Mouse (Mus musculus): Measurements from ENCODE around the gene Tnfrsf13b. TPM values are rescaled to one million over a fixed set of nuclear protein-coding genes. Genes with fewer than 3 reads are reported as not detected.
"Not testable (repeated sequence)": the region's sequence is repeated elsewhere in the genome, so short reads cannot be mapped to it uniquely, and the experiment has no call there.

Gene Tnfrsf13b
- total RNA-seq, 4 experiments from 2014 or later, result 0.17 to 2.2 (median 0.84) TPM

DNA sequence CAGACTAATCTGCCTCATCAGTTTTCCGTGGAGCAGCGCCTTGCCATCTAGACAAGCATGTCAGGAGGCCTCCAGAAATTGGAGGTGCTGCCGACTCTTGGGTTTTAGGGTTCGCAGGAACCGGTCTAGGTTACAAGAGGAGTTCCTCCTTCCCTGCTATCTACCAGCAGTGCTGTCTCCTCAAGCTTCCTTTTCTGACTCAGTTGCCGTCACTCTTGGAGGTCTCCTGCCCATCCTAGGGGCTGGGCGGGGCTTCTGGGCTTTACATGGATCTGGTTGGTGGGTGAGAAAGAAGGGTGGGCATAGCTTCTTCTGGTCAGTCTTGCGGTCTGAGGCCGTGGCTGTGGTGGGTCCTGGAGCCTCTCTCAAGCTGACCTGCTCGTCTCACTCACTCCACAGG lies 2.8 kb downstream of the Tnfrsf13b start:
- DNase-seq, result no peak

DNA sequence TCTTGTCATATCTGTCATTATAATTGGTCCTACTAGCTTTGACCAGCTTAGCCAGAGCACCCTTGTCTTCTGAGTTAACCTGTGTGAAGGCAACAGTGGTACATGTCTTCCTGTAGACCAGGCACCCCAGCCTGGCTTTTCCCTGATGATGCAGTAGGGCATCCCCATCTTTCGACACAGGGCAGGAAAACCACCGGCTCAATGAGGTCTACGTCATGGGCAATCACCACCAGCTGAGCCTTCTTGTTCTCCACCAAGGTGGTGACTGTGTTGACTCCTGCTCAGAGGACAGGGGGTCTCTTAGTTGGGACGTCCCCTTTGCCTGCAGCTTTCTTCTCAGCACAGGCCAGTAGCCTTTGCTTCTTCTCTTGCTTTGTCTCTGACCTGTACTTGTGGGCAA lies 4.1 kb downstream of the Tnfrsf13b start:
- DNase-seq, result not testable (repeated sequence)

DNA sequence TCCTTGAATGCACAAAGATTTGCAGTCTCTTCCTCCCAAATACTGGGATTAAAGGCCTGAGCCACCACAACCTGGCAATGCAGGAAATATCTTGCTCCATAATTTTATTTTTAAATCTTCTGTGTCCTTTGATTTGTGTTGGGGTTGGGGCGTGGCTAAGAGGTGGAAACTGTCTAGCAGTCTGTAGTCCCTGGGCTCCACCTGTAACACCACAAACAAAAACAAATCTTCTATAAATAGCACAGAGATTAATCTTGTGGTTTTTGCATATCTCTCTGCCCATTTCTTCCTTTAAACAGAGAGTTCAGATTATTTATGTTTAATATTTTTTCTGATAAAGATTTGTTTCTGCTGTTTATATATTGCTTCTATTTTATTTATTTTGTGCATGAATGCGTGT lies 6.4 kb downstream of the Tnfrsf13b start:
- DNase-seq, result no peak

DNA sequence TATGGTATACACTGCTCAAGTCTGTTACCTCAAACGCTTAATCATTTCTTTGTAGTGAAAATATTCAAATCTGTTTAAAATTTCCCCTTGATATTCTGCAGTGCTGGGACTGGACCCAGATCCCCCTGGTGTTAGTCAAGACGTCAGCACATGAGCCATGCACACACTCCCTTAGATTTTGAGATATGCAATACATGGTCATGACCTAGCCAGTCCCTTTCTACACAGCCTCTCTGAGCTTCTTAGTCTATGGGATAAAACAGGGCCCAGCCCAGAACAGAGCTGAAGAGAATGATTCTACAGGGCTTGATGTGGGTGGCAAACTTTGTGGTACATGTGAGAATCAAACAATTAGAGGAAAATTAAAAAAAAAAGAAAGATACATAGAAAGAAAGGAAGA lies 15.1 kb downstream of the Tnfrsf13b start:
- no peak for DNase-seq

DNA sequence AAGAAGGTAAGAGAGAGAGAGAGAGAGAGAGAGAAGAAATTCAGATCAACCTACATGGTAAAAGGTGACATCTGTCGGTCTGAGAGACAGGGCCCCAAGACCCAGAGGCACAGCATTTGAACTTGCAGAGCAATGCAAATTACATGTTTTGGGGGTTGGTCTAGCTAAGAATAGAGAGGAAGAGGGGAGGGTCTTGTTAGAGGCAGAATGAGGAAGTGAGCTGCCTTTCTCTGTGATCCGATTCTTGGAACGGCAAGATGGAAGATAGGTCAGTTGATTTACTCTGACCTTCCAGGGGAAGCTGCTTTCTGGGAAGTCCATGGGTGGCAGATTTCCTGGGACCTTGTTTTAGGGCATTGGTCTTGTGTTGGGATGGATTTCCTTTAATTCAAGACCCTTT lies 15.7 kb downstream of the Tnfrsf13b start:
- no peak for DNase-seq

DNA sequence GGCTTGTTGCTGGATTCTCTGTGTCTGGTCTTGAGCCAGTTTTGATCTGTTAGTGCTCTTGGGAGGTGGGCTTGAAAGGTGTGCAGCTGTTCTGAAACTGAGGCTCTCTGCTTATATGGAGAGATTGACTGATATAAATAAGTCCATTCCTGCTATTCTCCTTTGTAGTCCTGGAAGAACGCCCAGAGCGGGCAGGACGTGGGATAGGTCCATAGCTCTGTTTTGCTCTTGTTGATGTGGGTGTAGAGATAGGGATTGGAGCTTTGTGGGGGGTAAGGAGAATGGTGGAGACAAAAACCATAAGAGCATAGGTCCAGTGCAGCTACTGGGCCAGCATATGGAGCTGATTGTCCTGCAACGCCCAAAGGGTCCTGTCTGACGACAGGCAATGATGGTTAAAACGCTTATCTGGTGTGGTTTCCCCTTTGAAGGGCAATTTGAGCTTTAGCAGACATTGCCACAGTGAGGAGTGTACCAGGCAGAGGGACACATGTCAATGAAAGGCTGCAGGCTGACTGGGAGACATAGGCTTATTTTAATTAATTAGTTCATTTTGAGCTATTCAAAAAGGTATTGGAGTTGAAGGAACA lies 16.5 kb downstream of the Tnfrsf13b start:
- no peak for DNase-seq

DNA sequence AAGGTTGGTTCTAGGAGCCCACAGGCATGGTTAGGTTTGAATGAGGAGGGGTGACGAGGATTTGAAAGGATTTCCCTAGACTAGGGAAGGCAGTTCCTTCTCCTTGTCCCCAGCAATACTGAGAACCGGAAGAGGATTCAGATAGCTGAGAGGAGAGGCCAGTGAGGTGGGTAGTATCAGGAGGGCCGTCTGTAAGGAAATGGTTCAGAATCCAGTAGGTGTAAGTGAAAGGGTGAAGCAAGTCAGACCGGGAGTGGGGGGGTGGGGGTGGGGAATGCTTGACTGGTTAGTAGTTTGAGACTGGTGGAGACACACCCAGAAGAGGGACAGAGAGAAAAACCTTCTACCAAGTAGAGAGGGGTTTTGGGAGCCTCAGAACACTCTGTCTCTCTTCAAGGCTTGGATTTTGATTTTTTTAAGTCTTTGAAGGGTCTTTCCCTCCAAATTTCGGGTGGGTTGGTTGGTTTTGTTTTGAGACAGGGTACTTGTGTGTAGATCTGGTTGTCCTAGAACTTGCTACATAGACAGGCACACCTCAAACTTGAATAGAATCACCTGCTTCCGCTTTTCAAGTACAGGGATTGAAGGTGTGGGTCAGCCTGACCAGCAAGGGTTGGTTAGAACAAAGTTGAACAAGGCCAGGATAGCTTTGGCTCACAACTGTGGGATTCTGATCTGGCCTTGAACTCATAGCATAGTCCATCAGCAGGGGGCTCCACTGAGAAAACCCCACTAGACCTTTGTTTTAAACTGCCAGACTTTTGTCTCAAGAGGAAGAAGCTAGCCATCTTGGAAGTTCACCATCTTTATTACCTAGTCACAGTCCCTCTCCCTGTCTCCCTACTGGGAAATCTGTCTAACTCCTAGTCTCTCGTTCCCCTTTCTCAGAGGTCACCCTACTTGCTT lies 17.3 kb downstream of the Tnfrsf13b start:
- no peak for DNase-seq

DNA sequence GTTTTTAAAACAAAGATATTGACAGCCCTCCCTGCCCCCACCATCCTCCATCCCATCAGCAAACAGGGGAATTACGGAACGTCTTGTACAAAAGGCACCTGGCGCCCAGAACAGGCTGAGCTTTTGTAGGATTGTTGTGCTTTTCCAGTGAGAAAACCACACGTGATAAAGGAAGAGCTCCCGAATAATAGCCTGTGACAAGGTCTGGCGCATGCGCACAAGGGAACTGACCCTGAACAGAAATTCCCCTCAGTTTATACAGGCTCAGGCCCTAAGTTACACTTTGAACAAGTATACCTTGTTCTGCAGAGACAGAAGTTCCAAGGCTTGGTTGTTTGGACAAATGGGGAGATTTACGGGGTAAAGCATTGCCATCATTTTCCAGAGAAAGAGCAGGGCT lies 19.0 kb downstream of the Tnfrsf13b start:
- no peak for DNase-seq

DNA sequence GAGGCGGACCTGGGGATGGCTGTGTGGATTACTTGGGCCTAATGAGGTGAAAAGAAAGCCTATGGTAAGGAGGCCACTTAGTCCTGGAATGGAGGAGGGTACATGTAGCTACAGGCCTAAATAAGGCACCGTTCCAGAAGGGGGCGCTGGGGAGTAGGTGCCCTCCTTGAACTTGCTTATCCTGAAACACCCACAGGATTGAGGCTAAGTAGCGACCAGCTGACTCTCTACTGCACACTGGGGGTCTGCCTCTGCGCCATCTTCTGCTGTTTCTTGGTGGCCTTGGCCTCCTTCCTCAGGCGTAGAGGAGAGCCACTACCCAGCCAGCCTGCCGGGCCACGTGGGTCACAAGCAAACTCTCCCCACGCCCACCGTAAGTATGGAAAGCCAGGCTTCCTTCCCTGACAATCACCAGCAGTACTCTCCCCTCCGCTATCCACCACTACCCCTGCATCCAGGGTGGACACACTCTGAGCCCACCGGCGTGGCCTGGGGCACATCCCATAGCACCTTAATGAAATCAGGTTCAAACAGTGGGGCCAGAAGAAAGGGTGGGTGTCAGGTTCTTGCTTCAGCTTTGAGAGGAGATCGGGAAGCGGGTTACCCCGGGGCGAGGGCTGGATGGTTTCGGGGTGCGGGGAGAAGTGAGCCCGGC lies 20.2 kb downstream of the Tnfrsf13b start:
- no peak for DNase-seq

DNA sequence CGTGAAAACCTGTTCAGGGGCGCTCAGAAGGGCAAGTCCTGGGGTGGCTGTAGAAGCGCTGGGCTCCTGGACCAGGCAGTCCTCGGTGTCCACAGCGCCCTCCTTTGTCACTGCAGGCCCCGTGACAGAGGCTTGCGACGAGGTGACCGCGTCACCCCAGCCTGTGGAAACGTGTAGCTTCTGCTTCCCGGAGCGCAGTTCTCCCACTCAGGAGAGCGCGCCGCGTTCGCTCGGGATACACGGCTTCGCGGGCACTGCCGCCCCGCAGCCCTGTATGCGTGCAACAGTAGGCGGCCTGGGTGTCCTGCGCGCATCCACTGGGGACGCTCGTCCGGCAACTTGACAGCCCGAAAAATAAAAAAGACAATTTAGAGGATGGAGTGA lies 20.7 kb downstream of the Tnfrsf13b start:
- DNase-seq, result no peak

DNA sequence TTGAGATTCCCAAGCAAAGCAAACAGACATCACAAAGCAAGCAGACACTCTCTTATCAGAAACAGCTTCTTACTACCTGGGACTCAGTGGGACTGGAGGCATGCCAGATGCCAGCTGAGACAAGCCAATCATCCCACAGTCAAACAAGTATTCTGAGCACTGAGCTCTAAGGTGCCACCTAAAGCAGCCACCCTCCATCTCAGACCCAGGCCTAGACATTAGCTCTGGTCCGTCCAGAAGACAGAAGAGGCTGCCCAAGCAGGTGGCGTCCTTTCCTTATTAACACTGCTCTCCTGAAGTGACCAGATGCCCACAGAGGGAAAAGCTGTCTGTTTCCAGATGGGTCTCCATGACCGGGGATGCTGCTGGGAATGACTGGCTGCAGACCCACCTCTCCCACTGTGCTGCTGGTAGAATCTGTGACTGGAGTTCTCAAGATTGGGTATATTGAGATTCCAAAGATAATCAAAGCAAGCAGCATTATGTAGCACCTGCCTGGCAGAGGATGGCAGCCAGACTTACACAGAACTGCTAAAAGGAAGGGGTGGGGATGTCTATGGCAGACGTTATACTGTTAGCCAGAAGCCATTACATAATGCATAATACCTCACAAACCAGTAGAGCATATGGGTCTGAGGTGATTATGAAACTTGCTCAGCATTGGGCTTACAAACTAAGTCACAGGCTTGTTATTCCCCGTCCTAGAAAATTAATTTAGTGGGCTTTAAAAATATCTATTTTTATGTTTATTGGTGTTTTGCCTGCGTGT lies 23.9 kb downstream of the Tnfrsf13b start:
- DNase-seq, result no peak

DNA sequence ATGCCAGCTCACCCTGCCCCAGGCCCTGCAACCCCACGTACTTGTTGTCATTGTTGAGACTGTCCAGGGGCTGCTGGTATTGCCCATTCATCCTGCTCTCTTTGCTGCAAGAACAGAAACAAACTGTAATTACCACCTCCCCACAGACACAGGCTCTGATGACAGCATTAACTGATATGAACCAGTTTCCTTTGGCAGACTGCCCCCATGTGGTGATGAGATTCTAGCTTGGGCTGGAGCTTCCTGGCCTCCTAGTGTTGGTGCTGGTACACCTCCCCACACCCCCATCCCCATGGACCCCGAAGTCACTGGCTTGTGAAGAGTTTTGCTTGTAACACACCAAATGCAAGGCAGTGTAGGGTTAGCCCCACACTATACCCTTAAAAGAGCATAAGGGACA lies 29.2 kb downstream of the Tnfrsf13b start:
- no peak for DNase-seq

DNA sequence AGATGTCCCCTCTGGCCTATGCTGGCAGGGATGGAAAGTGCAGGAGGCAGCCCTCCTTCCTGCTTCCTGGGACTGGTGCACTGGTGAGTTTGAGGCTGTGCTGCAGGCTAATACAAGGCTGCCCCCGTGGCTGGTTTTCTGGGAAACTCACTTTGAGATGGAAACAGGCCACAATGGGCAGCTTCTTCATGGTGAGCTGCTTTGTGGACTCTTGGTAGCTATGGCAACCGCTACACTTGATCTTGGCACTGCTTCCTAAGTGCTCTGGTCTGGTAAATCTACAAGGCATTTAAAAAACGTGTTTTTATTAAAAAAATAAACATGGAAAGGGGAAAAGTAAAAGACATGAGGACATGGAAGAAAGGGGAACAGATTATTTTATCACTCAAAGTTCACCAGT lies 31.6 kb downstream of the Tnfrsf13b start:
- no peak for DNase-seq

DNA sequence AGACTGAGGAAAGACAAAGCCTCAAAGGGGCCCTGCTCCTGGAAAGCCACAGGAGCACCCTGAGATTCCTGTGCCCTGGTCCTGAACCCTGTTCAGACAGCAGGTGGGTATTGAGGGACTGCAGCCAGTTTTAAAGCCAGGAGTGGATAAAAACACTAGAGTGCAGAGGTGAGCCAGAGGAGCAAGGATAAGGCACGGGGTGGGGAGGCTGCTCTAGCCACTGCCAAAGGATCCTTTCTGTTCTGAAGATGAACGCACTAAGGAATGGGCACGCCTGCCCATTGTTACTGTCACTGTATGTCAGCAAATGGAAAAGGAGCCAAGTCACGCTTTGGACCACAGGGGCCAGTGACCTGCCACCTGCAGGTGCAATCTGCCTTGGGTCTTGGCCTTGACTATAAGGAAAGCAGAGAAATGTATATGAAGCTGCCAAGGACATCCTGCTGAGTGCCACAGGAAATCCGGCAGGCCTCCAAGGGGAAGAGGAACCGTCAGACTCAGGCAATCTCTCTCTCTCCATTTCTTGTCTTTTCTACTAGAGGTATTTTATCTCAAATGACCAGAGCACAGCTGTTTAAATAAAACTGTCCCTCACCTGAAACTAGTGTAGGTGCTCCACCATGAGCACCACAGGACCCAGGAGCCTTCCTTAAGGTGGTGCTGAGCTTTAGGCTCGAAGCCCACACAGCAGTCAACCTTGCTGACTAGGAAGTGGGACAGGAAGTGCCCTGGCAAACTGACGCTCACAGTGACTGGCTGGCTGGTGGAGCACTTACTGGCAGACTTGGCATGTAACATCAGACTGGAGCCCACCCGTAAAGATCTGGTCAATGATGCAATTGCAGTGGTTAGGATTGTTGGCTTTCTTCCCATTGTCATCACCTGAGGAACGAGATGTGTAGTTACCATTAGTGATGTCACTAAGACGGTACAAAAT lies 33.5 kb downstream of the Tnfrsf13b start:
- DNase-seq, result no peak

DNA sequence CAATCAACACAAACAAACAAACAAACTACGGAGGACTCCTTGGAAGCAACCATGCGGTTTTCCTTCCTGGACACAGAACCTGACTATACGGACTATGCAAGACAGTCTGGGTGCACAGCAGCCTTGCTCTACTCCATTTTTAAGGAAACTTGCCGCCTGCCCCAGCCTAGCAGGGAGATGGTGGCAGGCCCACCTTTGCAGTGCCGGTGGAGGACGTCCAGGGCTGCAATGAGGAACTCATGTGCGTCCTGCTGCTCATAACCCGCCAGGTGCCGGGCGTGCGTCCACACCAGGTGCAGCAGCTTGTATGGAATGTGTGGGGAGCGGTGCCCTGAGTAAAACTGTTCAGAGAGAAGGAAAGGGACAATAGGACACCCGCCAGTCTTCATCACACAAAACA lies 34.6 kb downstream of the Tnfrsf13b start:
- no peak for DNase-seq

DNA sequence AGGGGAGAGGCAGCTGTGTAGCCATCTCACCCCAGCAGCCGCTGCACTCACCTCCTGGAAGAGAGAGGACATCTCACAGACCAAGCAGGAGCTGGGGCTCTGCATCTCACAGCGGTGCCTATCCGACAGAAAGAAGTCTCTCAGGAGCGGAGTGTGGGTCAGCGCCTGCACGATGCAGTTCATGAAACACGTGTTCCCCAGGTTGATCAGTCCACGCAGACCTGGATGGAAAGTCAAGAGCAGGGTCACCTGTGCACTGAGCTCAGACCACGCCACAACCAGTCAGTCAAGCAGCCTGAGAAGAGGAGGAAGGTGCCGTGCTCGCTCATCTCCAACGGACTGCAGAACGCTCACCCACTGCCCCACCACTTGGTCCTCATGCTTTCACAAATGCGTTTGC lies 36.2 kb downstream of the Tnfrsf13b start:
- no peak for DNase-seq

DNA sequence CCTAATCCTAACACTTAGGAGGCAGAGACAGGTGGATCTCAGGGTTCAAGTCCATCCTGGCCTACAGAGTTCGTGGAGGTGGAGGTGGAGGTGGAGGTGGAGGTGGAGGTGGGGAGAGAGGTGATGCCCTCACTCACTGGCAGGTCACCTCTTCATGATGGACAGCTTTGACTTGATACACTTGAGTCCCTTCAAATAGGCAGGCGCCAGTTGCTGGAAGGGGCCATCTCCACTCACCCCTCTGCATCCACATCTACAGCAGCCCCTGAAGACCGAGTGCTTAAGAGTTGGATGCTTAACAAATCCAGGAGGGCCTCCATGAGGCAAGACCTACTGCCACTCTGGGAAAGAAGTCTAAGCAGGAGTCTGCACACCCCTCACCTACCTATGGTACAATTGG lies 36.8 kb downstream of the Tnfrsf13b start:
- DNase-seq, result no peak

DNA sequence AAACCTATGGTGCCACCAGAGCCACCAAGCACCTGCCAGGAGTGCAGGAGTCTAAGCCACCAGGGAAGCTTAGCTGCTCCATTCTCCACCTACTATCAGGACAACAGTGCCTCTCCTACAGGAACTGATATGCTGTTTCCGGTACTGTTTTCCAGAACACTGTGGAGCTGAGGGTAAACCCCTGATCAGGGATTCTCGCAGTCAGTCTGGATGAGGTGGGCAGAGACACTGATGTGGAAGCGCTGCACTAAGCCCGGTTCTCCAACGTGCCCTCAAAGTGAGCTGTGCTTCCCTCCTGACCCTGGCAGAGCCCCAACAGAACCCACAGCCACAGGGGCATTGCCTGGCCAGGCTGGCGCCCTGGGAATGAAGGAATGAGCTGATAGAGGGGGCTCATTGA lies 37.8 kb downstream of the Tnfrsf13b start:
- no peak for DNase-seq

DNA sequence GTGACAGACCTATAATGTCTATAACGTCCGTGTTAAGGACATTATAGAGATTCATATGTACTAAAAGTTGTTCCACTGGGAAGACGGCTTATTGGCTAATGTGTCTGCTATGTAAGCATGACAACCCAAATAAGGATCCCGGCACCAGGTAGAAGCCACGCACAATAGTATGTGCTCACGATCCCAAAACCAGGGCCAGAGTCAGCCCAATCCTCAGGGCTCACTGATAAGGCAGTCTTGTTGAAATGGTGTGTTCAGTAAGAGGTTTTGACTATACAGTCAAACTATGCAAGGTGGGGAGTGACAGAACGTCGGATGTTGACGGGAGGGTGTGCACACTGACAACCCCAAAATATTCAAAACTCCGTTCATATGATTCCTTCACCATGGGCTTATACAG lies 38.3 kb downstream of the Tnfrsf13b start:
- DNase-seq, result no peak

DNA sequence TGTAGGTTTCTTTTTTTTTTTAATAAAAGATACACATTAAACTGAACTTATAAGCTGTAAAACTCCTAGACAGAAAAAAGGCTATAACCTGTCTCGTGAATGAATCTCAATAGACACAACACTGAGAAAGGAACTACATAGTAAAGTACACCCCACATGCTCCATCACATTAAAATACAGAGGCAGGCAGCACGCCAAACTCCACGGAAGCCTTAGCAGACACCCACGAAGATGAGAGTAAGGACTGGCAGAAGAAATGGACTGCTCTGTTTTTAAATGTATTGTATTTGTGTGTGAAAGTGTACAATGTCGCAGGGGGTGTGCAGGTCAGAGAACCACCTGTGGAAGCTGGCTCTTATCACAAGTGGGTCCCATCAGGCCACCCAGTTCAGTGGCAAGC lies 43.6 kb downstream of the Tnfrsf13b start:
- no peak for DNase-seq

DNA sequence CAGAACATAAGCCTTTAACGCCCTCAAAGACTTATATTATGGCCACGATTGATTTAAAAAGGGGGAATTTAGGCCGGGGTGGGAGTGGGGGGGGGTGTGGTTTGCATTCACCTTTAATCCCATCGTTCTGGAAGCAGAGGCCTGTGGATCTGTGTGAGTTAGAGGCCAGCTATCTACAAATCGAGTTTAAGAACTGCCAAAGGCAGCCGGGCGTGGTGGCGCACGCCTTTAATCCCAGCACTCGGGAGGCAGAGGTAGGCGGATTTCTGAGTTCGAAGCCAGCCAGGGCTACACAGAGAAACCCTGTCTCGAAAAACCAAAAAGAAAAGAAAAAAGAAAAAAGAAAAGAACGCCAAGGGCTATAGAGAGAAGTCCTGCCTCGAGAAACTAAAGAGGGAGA lies 46.9 kb downstream of the Tnfrsf13b start:
- DNase-seq, result not testable (repeated sequence)

All from adrenal gland, adult 8-10 months (tissue).